Mouse (Mus musculus) adrenal gland, adult 2 months (tissue): ENCODE results near the gene Cep85l. TPM values are rescaled to one million over a fixed set of nuclear protein-coding genes. Genes with fewer than 3 reads are reported as not detected.

Source experiments
- polyA plus RNA-seq: library from polyadenylated mRNA; depleted of rRNA; stranded (reverse); fragments of >200 nt; gene quantifications from 2 replicates; pipeline ENCODE4 v1.2.3, GENCODE M21; 2012; rRNA removed
- total RNA-seq, 2 experiments: library from RNA; stranded (reverse); gene quantifications; 2 replicates each; pipeline ENCODE4 v1.2.3; 2021

Gene Cep85l
- total and polyA plus RNA-seq, 3 experiments, result 3.6 to 10.6 (median 9.5) TPM

Other genes with a start within 250 kb of the Cep85l start
- gene Pln, start 42.3 kb downstream of the Cep85l start, total RNA-seq, result under 1 TPM; 0.35 to 0.41 TPM
- gene Pln, start 42.3 kb downstream of the Cep85l start, polyA plus RNA-seq, result 0.35 and 0.47 TPM in 2 replicates
- 10 to 100 TPM; 26.4 to 36.6 TPM for gene Asf1a, start 216.8 kb upstream of the Cep85l start, total RNA-seq
- gene Asf1a, start 216.8 kb upstream of the Cep85l start, polyA plus RNA-seq, result 1.8 TPM in 2 replicates